Mouse (Mus musculus): Measurements from ENCODE around the gene Smo. TPM values are rescaled to one million over a fixed set of nuclear protein-coding genes. Genes with fewer than 3 reads are reported as not detected.

Gene Smo
- total RNA-seq (2023) = 1 to 10 TPM; 1.9 to 2.6 TPM

DNA sequence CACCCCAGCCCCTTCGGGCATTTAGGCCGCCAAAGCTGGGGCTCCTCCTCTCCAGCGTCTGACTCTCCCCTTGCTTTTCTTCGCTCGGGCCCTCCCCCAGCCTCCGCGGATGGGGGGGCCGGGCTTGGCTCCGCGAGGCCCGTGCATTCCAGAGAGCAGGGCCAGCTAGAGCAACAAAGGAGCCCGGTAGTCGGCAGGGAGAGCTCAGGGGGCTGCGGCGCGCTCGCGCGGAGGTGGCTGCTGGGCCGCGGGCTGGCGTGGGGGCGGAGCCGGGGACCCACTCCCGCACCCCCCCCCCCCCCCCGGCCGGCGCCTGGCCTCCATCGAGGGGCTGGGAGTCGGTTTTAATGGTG, at the start of gene Smo:
Gene Smo, plus strand, starts transcription at position 168 of the 353 bp plus-strand sequence.

GRCm38 (mm10) chr6:29693953-29694352, 41.4 kb upstream of the Smo start, which contains the start of gene Tspan33:
TSS of gene Tspan33 (plus strand) at chr6:29694222.

DNA sequence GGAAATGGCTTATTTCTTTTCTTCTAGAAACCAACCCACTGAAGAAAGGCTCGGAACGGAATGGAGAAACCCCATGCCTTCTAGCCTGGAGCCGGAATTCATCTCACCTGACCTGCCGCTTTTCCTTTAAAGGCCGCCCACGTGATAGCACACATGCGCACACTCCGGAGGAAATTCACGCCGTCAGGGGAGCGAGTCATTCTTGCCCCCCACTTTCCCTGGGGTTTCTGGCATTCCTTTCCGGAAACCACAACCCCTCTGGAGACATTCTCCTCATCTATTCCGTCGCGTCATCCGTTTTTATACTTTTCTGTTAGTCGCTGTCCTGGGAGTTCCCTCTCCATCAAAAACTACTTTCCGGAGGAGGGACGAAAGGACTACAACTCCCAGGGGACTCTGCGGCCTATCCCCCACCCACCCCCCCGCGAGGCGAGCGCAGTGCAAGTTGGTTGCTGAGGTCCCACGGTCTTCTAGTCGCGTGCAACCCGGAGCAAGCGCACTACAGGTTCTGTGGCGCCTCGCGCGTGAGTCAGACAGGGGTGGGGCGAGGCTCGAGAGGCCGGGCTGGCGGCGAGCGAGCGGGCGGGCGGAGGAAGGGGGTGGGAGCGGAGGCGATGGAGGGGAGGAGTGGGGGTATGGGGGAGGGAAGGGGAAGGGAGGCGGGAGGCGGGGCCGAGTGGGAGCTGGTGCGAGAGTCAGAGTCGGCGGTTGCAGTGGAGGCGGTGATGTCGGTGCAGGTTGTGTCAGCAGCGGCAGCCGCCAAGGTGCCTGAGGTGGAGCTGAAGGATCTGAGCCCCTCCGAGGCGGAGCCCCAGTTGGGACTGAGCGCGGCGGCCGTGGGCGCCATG, 32.7 kb downstream of the Smo start, which contains the start of gene Ahcyl2:
Gene Ahcyl2, plus strand, starts transcription at position 199 of the 848 bp plus-strand sequence.

Other genes starting within 250 kb of the Smo start
- gene Kcp, start 227.6 kb upstream of the Smo start, total RNA-seq (2023) = not detected
- 100 to 1,000 TPM; 110 to 127 TPM for gene Irf5, start 208.9 kb upstream of the Smo start, total RNA-seq (2023)
- gene Tnpo3, start 125.6 kb upstream of the Smo start, total RNA-seq (2023) = 10 to 100 TPM; 49.6 to 54.4 TPM
- gene Tspan33, start 41.3 kb upstream of the Smo start, total RNA-seq (2023) = 10 to 100 TPM; 22.9 to 36.2 TPM
- gene Ahcyl2, start 32.5 kb downstream of the Smo start, total RNA-seq (2023) = 10 to 100 TPM; 34.4 to 36.4 TPM
- 1 to 10 TPM; 1.0 to 1.1 TPM for gene Strip2, start 181.5 kb downstream of the Smo start, total RNA-seq (2023)